Mouse (Mus musculus): ENCODE measurements at regions not wholly inside any gene's neighbourhood (a gene's known extent, or its start where the extent isn't known, plus 50 kb on each side); places are given as distances from the start of the nearest gene placed in this dataset.

GRCm38 (mm10) chr6:134320379-134320932 is 75.7 kb upstream of the Bcl2l14 start:
- DNase-seq (ENCODE audit: low spot score in 2 of 2) = peak; percentile 19 to 48

- DNase-seq (ENCODE audit: low spot score in 2 of 2) = no peak
These were observed 72.1 kb upstream of the Bcl2l14 start for GRCm38 (mm10) chr6:134324001-134324400.

- DNase-seq (ENCODE audit: low spot score in 2 of 2) = no peak
These were observed 70.6 kb upstream of the Bcl2l14 start for GRCm38 (mm10) chr6:134325564-134325963.

GRCm38 (mm10) chr6:134329550-134330299 is 66.4 kb upstream of the Bcl2l14 start:
- no peak for DNase-seq (ENCODE audit: low spot score in 2 of 2)

GRCm38 (mm10) chr6:134330300-134330640 is 65.8 kb upstream of the Bcl2l14 start:
- DNase-seq (ENCODE audit: low spot score in 2 of 2) = no peak

- DNase-seq (ENCODE audit: low spot score in 2 of 2) = no peak
These were observed 63.2 kb upstream of the Bcl2l14 start for GRCm38 (mm10) chr6:134332718-134333432.

- no peak for DNase-seq (ENCODE audit: low spot score in 2 of 2)
These were observed 60.4 kb upstream of the Bcl2l14 start for GRCm38 (mm10) chr6:134335711-134336110.

GRCm38 (mm10) chr6:134342796-134343605 is 53.1 kb upstream of the Bcl2l14 start:
- DNase-seq (ENCODE audit: low spot score in 2 of 2) = no peak

- DNase-seq (ENCODE audit: low spot score in 2 of 2) = no peak
These were observed 52.6 kb upstream of the Bcl2l14 start for GRCm38 (mm10) chr6:134343606-134343901.

Data from layer of hippocampus, adult 8-10 months (tissue).